Mouse (Mus musculus): ENCODE measurements around the gene Agpat3.

Gene Agpat3

DNA sequence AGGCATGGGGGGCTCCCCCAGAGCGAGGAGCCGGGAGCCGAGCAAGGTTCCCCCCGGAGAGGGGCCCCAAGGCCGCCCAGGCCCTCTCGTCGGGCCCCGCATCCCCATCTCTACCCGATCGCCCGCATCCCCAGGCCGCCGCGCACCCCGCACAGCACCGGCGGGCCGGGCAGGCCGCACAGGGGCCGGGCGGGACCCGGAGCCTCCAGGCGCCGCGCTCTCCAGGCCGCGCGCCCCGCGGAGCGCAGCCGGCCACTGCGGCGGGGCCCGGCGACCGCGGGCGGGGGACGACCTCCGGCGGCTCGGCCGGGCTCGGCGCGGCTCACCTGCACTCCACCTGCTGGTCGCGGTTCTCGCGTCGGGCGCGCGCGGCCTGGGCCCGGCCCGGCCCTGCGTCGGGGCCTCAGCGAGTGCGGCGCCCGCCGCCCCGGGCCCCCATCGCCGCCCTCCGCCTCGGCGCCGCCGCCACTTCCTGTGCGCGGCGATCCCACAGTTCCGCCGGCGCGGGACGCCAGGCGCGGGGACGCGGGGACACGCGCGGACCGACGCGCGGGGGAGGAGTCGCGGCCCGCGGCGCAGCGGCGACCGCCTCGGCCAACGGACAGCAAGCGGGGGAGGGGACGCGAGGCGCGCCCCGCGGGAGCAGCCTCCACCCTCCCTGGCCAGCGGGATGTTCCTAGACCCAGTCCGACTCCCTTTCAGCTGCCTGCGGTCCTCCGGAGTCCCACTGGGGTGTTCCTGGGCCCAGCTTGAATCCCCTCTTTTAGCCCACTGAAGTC is at the start of gene Agpat3:
Agpat3 (minus strand) TSS at position 603 of the 779 bp plus-strand sequence.
- peak in 1 of 2 experiments; percentile 54 for DNase-seq (ENCODE audit: low spot score in 2 of 2)

DNA sequence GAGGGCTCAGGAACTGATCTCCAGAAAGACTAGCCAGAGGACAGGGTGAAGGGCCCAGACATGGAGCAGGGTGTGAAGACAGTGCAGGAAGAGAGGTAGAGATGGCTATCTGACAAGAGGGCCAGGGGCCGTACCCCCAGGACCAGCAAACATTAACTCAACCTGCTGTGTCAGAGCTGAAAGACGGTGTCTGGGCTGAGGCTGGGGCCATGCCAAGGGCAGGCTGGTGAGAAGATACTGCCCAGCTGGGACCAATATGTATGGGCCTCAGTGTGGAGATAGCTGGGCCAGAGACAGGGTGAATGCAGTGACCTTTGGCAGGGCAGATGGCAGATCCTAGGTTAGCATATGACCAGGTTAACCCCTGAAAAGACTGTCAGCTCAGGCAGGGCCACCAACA is 48.8 kb upstream of the Agpat3 start:
- DNase-seq (ENCODE audit: low spot score in 2 of 2): no peak

- no peak for DNase-seq (ENCODE audit: low spot score in 2 of 2)
Measured at GRCm38 (mm10) chr10:78399090-78399657, 46.9 kb upstream of the Agpat3 start.

DNA sequence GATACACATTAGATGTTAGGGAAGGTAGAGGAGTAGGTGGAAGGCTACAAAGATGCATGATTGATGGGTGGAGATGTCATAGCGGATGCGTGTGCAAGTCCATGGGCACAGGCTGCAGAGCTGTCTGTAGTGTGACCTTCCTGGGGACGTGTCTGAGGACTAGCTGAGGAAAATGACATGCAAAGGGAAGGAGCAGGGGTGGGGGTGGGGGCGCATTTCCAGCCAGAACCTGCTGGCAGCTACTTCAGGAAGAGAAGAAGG is 44.3 kb upstream of the Agpat3 start:
- DNase-seq (ENCODE audit: low spot score in 2 of 2): no peak

- DNase-seq (ENCODE audit: low spot score in 2 of 2): peak; percentile 89 to 95
Measured at GRCm38 (mm10) chr10:78395819-78396624, 43.7 kb upstream of the Agpat3 start.

DNA sequence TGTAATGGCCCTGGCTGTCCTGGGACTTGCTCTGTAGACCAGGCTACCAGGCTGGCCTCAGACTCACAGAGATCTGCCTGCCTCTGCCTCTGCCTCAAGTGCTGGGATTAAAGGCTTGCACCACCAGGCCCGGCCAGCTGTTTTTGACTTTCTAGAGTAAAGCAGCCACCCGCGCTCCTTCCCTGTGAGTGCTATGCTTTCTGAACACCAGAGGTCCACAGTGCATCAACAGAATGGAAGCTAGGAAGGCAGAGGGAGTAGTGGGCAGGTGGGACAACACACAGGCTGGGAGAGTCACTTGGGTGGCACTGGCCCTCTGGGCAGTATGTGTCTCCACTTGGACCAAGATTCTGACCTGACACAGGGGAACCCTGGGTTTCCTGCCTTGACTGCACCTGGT is 43.1 kb upstream of the Agpat3 start:
- no peak for DNase-seq (ENCODE audit: low spot score in 2 of 2)

- peak; percentile 69 to 79 for DNase-seq (ENCODE audit: low spot score in 2 of 2)
Measured at GRCm38 (mm10) chr10:78392072-78392471, 39.8 kb upstream of the Agpat3 start.

GRCm38 (mm10) chr10:78390982-78391470 is 38.7 kb upstream of the Agpat3 start:
- no peak for DNase-seq (ENCODE audit: low spot score in 2 of 2)

- DNase-seq (ENCODE audit: low spot score in 2 of 2): peak; percentile 55 to 57
Measured at GRCm38 (mm10) chr10:78388216-78388980, 36.1 kb upstream of the Agpat3 start.

DNA sequence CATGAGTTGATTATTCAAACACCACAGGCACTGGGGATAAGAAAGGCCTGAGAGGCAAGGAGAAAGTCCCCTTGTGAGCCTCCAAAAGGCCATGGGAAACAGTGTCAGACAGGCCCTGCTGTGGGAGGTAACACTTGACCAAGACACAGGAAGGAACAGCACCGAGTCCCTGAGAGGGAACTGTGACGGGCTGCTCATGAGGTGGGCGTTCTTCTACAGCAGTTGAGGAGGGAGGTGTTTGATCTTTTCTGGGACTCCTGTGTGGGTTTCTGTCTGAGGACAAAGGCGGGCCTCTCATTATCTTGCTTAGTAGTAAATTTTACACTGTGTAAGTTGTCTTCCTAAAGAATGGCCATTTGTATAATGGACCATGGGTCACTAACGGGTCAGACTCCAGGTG is 33.2 kb upstream of the Agpat3 start:
- DNase-seq (ENCODE audit: low spot score in 2 of 2): no peak

DNA sequence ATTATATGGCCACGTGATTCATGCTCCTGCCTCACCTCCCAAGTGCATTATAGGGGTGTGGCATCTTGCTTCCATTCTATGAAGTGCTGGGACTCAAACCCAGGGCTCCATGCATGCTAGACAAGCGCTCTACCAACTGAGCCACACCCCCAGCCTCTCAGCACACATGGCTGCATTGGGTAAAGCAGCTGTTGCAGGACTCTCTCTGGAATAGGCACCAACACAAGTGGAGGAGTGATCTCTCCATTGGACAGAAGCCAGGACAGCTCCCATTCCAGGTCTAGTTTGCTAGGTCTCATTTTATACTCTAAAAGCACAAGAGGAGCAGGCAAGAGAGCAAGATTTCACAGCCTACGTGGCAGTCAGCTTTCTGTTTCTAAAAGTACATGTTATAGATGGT is 31.3 kb upstream of the Agpat3 start:
- no peak for DNase-seq (ENCODE audit: low spot score in 2 of 2)

DNA sequence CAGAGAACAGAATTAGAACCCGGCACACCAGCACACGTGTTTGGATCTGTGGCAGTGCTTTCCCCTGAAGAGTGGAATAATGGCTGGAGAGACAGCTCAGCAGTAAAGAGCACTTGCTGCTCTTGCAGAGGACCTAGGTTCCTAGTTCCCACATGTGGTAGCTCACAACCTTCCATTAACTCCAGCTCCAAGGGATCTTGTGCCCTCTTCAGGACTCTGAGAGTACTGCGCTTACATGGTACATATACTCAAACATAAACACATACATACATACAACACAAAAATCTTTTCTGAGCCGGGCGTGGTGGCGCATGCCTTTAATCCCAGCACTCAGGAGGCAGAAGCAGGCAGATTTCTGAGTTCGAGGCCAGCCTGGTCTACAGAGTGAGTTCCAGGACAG is 26.2 kb upstream of the Agpat3 start:
- DNase-seq (ENCODE audit: low spot score in 2 of 2): no peak

DNA sequence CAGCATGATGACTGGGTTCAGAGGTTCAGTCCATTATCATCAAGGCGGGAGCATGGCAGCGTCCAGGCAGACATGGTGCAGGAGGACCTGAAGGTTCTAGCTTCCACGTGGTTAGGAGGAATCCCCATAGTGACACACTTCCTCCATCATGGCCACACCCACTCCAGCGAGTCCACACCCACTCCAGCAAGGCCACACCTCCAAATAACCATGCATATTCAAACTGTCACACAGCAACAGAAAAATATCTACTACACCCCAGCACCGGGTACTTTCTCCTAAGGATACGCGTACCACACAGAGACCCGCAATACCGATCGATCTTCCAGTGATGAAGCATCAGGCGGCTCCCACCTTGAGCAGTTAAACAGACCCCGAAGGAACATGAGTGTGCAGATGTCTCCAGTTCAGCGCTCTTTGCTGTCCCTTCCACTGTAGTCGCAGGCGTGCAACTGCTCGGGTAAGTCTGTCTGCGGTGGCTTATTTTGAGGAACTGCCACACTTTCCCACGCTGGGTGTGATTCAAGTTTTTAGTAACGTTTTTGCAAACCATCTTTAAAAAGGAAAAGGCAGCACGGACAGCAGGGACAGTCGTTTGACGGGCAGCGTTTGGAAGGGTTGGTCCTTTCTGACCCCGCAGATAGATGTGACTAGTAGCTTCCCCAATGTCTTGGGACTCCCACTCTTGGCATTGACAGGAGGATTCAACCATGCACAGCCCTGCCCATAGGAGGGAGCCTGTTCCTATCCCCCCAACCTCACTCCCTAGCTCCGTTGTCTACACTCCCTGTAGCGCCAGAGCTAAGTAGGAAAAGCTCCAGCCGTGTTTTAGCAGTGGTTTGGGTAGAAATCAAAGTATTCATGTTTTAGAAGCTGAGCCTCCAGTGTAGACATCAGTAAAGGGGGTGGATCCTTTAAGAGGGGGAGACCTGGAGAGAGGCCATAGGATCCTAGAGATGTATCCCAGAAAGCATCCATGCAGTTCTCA is 20.7 kb upstream of the Agpat3 start:
- DNase-seq (ENCODE audit: low spot score in 2 of 2): no peak

DNA sequence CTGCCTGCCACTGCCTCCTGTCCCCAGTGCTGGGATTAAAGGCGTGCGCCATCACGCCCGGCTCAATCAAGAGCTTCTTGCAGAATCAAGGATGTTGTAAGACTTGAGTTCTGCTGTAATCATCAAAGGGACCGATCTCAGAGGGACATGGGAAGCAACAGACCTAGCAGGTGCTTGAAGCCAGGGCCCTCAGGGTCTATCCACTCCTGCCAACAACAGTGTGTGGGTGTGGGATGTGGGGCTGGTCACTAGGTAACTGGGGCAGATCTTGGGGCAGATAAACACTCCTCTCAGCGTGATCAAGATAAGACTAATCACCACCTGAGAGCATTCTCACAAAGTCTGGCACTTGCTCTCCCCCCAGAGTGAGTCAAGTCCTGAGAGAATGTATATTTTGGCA is 19.5 kb upstream of the Agpat3 start:
- DNase-seq (ENCODE audit: low spot score in 2 of 2): no peak

- DNase-seq (ENCODE audit: low spot score in 2 of 2): no peak
Measured at GRCm38 (mm10) chr10:78367586-78367985, 15.3 kb upstream of the Agpat3 start.

- DNase-seq (ENCODE audit: low spot score in 2 of 2): no peak
Measured at GRCm38 (mm10) chr10:78366851-78367312, 14.6 kb upstream of the Agpat3 start.

- no peak for DNase-seq (ENCODE audit: low spot score in 2 of 2)
Measured at GRCm38 (mm10) chr10:78366195-78366834, 14.0 kb upstream of the Agpat3 start.

DNA sequence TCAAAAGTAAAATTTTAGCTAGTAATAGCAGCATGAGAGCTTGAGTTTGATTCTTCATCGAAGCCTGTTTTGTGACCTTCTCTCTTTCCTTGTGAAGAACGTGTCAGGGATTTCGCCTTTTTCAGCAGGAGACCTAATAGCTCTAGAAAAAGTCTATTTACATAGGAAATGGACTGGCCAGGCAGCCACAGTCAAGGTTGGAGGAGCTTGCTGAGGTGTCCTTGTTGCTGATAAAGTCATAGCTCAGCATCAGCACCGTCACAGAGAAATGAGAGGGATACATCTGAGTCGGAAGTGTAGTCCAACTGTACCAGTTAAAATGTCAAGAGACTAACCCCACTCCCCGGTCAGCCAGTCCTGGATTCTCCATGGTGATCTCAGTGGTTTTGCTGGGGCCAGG is 13.3 kb upstream of the Agpat3 start:
- no peak for DNase-seq (ENCODE audit: low spot score in 2 of 2)

- no peak for DNase-seq (ENCODE audit: low spot score in 2 of 2)
Measured at GRCm38 (mm10) chr10:78364106-78364505, 11.8 kb upstream of the Agpat3 start.

- no peak for DNase-seq (ENCODE audit: low spot score in 2 of 2)
Measured at GRCm38 (mm10) chr10:78363366-78363765, 11.1 kb upstream of the Agpat3 start.

Measured in frontal cortex, postnatal 10 days (tissue).